Mouse (Mus musculus) heart, adult 18-20 months (tissue): Measurements from ENCODE around the gene Kat6b. TPM values are rescaled to one million over a fixed set of nuclear protein-coding genes. Genes with fewer than 3 reads are reported as not detected.

Experiments
- DNase-seq, 2 experiments: peaks; one replicate each; pipeline ENCODE4 v3.0.0; 2021 to 2022; ENCODE audit warnings: mixed read lengths in 1 of 2
- total RNA-seq, 2 experiments: library from RNA; stranded (reverse); gene quantifications; 2 replicates each; pipeline ENCODE4 v1.2.3; 2021

Gene Kat6b
- total RNA-seq, 2 experiments from 2014 or later, result 18.8 to 27.6 TPM

- DNase-seq, result peak; percentile 46 to 51
Measured at GRCm38 (mm10) chr14:21523234-21523633, 42.0 kb downstream of the Kat6b start.

- DNase-seq, result no peak
Measured at GRCm38 (mm10) chr14:21523851-21524441, 42.7 kb downstream of the Kat6b start.

GRCm38 (mm10) chr14:21525674-21526073 is 44.4 kb downstream of the Kat6b start:
- DNase-seq, result no peak

- DNase-seq, result no peak
Measured at GRCm38 (mm10) chr14:21533566-21533965, 52.3 kb downstream of the Kat6b start.

- DNase-seq, result no peak
Measured at GRCm38 (mm10) chr14:21534066-21534465, 52.8 kb downstream of the Kat6b start.

- DNase-seq, result no peak
Measured at GRCm38 (mm10) chr14:21534542-21535272, 53.5 kb downstream of the Kat6b start.

- DNase-seq, result peak in 1 of 2 experiments; percentile 42
Measured at GRCm38 (mm10) chr14:21536485-21537181, 55.4 kb downstream of the Kat6b start.

GRCm38 (mm10) chr14:21537838-21538237 is 56.6 kb downstream of the Kat6b start:
- no peak for DNase-seq

- DNase-seq, result no peak
Measured at GRCm38 (mm10) chr14:21539731-21540130, 58.5 kb downstream of the Kat6b start.

GRCm38 (mm10) chr14:21540361-21540760 is 59.1 kb downstream of the Kat6b start:
- DNase-seq, result no peak

- no peak for DNase-seq
Measured at GRCm38 (mm10) chr14:21545529-21545928, 64.3 kb downstream of the Kat6b start.

- no peak for DNase-seq
Measured at GRCm38 (mm10) chr14:21546351-21546750, 65.1 kb downstream of the Kat6b start.

- DNase-seq, result no peak
Measured at GRCm38 (mm10) chr14:21547297-21547696, 66.1 kb downstream of the Kat6b start.

GRCm38 (mm10) chr14:21547965-21548364 is 66.7 kb downstream of the Kat6b start:
- DNase-seq, result no peak

GRCm38 (mm10) chr14:21548952-21549607 is 67.8 kb downstream of the Kat6b start:
- DNase-seq, result no peak

- DNase-seq, result no peak
Measured at GRCm38 (mm10) chr14:21549608-21550115, 68.4 kb downstream of the Kat6b start.

GRCm38 (mm10) chr14:21550576-21550975 is 69.3 kb downstream of the Kat6b start:
- no peak for DNase-seq

GRCm38 (mm10) chr14:21551655-21552054 is 70.4 kb downstream of the Kat6b start:
- no peak for DNase-seq

GRCm38 (mm10) chr14:21552958-21553357 is 71.7 kb downstream of the Kat6b start:
- no peak for DNase-seq

- DNase-seq, result no peak
Measured at GRCm38 (mm10) chr14:21554046-21554445, 72.8 kb downstream of the Kat6b start.

- peak in 1 of 2 experiments; percentile 37 for DNase-seq
Measured at GRCm38 (mm10) chr14:21558440-21559131, 77.4 kb downstream of the Kat6b start.

GRCm38 (mm10) chr14:21559447-21559846 is 78.2 kb downstream of the Kat6b start:
- no peak for DNase-seq
